Mouse (Mus musculus) hindbrain, embryonic 11.5 days (tissue): ENCODE data around the gene Pcsk6. TPM values are rescaled to one million over a fixed set of nuclear protein-coding genes. Genes with fewer than 3 reads are reported as not detected.

ENCODE experiments used
- ATAC-seq: fragments of 200-750 bp; cut with Nextera tagmentation; 2 replicates; pipeline ENCODE4 v1.8.0; 2017; ENCODE audit warnings: mild to moderate bottlenecking, moderate TSS enrichment, moderate library complexity; ENCODE audit not compliant: low FRiP score
- DNase-seq: peaks from one replicate; pipeline ENCODE4 v3.0.0-alpha.2; 2015; ENCODE audit warnings: low spot score
- H3K27ac ChIP-seq: fragments of 300-500 bp; sonication (generic); 2 replicates; pipeline ENCODE4 v1.5.1; 2014; ENCODE audit warnings: mild to moderate bottlenecking, low read depth, low read length
- H3K27me3 ChIP-seq: fragments of 300-500 bp; sonication (generic); 2 replicates; pipeline ENCODE4 v1.6.1; 2014; ENCODE audit warnings: mild to moderate bottlenecking, low read length, moderate library complexity, mixed read lengths; ENCODE audit not compliant: control insufficient read depth, insufficient read depth
- H3K36me3 ChIP-seq: fragments of 300-500 bp; sonication (generic); 2 replicates; pipeline ENCODE4 v1.6.1; 2014; ENCODE audit warnings: mild to moderate bottlenecking, low read length, moderate library complexity, mixed read lengths; ENCODE audit not compliant: control insufficient read depth, insufficient read depth
- H3K4me1 ChIP-seq: fragments of 300-500 bp; sonication (generic); replicated peaks from 2 replicates; pipeline ENCODE4 v1.6.1; 2014; ENCODE audit warnings: low read length, mixed read lengths; ENCODE audit not compliant: control insufficient read depth, insufficient read depth
- H3K4me2 ChIP-seq: fragments of 300-500 bp; sonication (generic); replicated peaks from 2 replicates; pipeline ENCODE4 v1.6.1; 2014; ENCODE audit warnings: mild to moderate bottlenecking, low read depth, low read length
- H3K4me3 ChIP-seq: fragments of 300-500 bp; sonication (generic); 2 replicates; pipeline ENCODE4 v1.5.1; 2014; ENCODE audit warnings: low read depth, low read length
- H3K9ac ChIP-seq: fragments of 300-500 bp; sonication (generic); 2 replicates; pipeline ENCODE4 v1.6.1; 2014; ENCODE audit warnings: low read depth, low read length
- H3K9me3 ChIP-seq: fragments of 300-500 bp; sonication (generic); 2 replicates; pipeline ENCODE4 v1.6.1; 2016; ENCODE audit warnings: low read length; ENCODE audit not compliant: control insufficient read depth
- WGBS: fragments of 180-500 bp; shearing (Covaris S2); extraction: QIAGEN DNeasy Blood & Tissue Kit; methylation state at CpG from one replicate; pipeline ENCODE4 v1.1.7; 2014; 5-methylcytosine and 5-hydroxymethylcytosine counted together
- polyA plus RNA-seq: library from polyadenylated mRNA; unstranded; fragments of >200 nt; fragmentation: Nextera tagmentation; extraction: Ambion mirVana; gene quantifications from 2 replicates; pipeline ENCODE4 v1.2.1, GENCODE M21; 2014

Pcsk6 gene
- polyA plus RNA-seq, 1 experiment from 2014 or later: 2.4 TPM

DNA sequence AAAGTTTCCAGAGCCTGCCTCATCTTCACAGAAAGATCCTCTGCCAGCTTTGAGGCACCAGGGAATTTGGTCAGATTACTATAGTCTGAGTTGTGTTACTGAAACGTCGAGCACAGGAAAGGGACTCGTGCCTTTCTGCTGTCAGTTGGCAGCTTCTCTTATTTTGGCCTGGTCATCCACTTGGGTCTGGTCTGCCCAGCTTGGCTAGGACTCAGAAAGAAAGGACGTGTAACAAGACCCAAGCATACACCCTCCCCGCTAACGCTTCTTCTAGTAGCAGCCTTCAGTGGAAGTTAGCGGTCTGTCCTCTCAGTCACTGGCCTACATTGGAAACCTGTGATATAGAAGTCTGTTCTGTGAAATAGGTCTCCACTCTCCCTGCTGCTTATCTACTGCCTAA is 223.0 kb downstream of the Pcsk6 start:
- H3K4me2 ChIP-seq: no peak overlapping the region
- no peaks in the 10 kb centered on the region for H3K27me3 ChIP-seq
- no peaks in the 10 kb centered on the region; the same call in 1 of the 2 replicates for H3K4me1 ChIP-seq
- no peak overlapping the region for H3K27ac ChIP-seq
- H3K4me3 ChIP-seq: no peak overlapping the region
- WGBS: 89% methylated on average over 7 of the region's 7 CpGs
- H3K36me3 ChIP-seq: peaks cover 13% of the 10 kb centered on the region; the same call in 1 of the 2 replicates
- ATAC-seq: no peak
- H3K9me3 ChIP-seq: no peaks in the 10 kb centered on the region
- no peak for DNase-seq
- H3K9ac ChIP-seq: no peak overlapping the region

DNA sequence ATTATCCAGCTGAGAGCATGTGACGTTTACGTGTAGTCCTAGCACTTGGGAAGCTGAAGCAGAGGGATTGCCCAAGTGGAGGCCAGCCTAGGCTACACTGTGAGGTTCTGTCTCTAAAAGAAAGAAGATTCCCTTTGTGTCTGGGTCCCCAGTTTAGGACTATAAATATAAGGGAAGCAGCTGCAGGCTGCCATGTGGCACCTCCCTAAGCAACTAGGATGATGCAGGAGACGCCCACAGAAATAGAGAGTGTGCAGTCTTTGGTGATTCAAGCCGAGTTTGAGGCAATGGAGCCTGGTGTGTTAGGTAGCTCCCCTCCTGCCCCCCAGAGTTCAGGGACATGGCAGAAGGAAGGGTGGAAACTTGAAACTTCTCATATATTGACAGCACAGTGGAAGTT is 226.1 kb downstream of the Pcsk6 start:
- H3K9ac ChIP-seq: no peak overlapping the region
- H3K27me3 ChIP-seq: no peaks in the 10 kb centered on the region
- ATAC-seq (no peak), DNase-seq (no peak)
- H3K4me3 ChIP-seq: no peak overlapping the region
- 91% methylated on average over 4 of the region's 4 CpGs for WGBS
- no peaks in the 10 kb centered on the region for H3K9me3 ChIP-seq
- no peak overlapping the region for H3K4me2 ChIP-seq
- no peaks in the 10 kb centered on the region for H3K4me1 ChIP-seq
- no peak overlapping the region for H3K27ac ChIP-seq
- peaks cover 17% of the 10 kb centered on the region; the same call in 1 of the 2 replicates for H3K36me3 ChIP-seq

DNA sequence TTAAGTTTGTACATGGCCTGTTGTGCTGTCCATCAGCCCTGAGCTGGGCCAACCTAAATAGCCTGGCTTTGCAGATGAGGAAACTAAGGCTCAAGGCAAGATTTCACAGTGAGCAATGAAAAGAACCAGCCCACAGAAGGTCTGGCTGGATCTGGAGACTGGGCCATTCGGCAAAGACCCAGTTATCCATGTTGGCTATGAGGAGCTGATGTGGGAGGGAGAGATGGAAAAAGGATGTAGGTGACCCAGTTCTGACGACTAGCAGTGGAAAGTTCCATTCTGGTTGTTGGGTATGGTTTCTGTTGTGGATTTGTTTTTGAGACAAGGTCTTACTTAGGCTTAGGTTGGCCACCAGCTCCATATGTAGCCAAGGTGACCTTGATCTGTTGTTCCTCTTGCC is 226.5 kb downstream of the Pcsk6 start:
- H3K4me3 ChIP-seq: no peak overlapping the region
- DNase-seq: no peak
- H3K9ac ChIP-seq: no peak overlapping the region
- no peaks in the 10 kb centered on the region for H3K27me3 ChIP-seq
- no peak overlapping the region for H3K27ac ChIP-seq
- H3K4me1 ChIP-seq: no peaks in the 10 kb centered on the region
- H3K36me3 ChIP-seq: peaks cover 17% of the 10 kb centered on the region; the same call in 1 of the 2 replicates
- ATAC-seq: no peak
- whole genome bisulfite sequencing: 80% methylated on average over 2 of the region's 2 CpGs
- no peak overlapping the region for H3K4me2 ChIP-seq
- no peaks in the 10 kb centered on the region for H3K9me3 ChIP-seq

DNA sequence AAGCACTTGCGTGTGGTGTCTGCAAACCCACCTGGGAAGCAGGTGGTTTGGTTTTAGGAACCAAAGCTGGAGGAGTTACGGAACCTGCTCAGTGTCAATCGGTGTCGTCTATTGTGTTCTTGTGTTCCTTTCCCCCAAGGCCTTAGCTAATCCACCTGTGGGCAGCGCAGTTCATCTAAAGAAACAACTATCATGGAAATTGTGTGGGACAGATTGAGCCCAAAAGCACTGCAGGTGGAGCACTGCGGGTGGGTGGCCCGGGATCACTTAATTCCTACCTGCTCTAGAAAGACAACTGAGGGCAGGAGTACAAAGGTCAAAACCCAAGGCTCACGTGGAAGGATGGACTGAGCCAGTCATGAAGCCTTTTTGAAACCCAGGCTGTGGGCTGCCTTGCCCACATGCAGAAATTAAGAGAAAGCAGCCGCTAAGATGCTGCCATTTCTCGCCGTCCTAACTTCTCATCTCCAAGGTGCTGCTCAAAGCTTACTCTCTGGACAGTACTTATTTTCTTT is 229.2 kb downstream of the Pcsk6 start:
- ATAC-seq (no peak), DNase-seq (no peak)
- H3K36me3 ChIP-seq: peaks cover 13% of the 10 kb centered on the region; the same call in 1 of the 2 replicates
- no peaks in the 10 kb centered on the region for H3K9me3 ChIP-seq
- H3K9ac ChIP-seq: no peak overlapping the region
- H3K27me3 ChIP-seq: no peaks in the 10 kb centered on the region
- WGBS: 85% methylated on average over 11 of the region's 11 CpGs
- H3K27ac ChIP-seq: no peak overlapping the region
- H3K4me2 ChIP-seq: no peak overlapping the region
- no peak overlapping the region for H3K4me3 ChIP-seq
- no peaks in the 10 kb centered on the region for H3K4me1 ChIP-seq

DNA sequence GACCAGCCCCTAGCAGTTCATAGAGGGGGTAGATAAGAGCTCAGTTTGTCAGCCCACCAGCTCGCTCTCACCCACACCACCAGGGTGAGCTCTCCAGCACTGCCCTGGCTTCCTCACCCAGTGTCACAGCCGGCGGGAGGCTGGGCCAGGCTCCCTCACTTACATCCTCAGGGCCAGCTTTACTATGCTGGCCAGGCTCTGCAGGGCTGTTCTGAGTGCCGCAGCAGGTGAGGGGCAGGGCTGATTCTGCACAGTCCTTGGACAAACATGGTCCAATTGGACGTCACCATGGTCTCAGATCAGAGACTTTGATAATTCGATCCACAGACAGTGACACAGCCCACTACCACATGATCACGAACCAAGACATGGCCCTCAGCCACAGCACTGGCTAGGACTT is 230.0 kb downstream of the Pcsk6 start:
- WGBS: 87% methylated on average over 7 of the region's 7 CpGs
- Histone ChIP-seq H3K27me3 (no peaks in the 10 kb centered on the region), H3K36me3 (peaks cover 10% of the 10 kb centered on the region; the same call in 1 of the 2 replicates), H3K4me2 (no peak overlapping the region), H3K4me3 (no peak overlapping the region), H3K27ac (no peak overlapping the region), H3K4me1 (no peaks in the 10 kb centered on the region), H3K9me3 (no peaks in the 10 kb centered on the region), H3K9ac (no peak overlapping the region)
- ATAC-seq (no peak), DNase-seq (no peak)

DNA sequence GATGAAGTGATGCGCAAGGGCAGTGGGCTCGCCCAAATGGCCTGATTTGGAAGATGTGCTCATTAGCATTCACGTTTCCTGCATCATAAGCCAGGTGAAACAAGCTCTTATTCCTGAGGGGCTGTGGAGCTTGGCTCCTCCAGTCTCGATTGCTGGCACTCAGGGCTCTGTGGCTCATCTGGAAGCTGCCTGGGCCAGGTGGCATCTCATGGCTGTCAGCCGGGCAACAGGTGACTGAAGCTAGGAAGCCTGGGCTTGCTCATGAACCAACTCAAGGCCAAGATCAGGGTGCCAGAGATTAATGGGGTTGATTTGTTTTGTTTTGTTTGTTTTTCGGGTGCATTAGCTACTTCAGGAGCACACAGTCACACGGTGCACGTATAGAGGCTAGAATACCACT is 231.1 kb downstream of the Pcsk6 start:
- no peak overlapping the region for H3K9ac ChIP-seq
- H3K4me1 ChIP-seq: no peaks in the 10 kb centered on the region
- H3K27ac ChIP-seq: no peak overlapping the region
- DNase-seq (no peak), ATAC-seq (no peak)
- no peaks in the 10 kb centered on the region for H3K27me3 ChIP-seq
- no peak overlapping the region for H3K4me2 ChIP-seq
- no peaks in the 10 kb centered on the region for H3K9me3 ChIP-seq
- no peak overlapping the region for H3K4me3 ChIP-seq
- 91% methylated on average over 8 of the region's 8 CpGs for WGBS
- peaks cover 7% of the 10 kb centered on the region; the same call in 1 of the 2 replicates for H3K36me3 ChIP-seq

DNA sequence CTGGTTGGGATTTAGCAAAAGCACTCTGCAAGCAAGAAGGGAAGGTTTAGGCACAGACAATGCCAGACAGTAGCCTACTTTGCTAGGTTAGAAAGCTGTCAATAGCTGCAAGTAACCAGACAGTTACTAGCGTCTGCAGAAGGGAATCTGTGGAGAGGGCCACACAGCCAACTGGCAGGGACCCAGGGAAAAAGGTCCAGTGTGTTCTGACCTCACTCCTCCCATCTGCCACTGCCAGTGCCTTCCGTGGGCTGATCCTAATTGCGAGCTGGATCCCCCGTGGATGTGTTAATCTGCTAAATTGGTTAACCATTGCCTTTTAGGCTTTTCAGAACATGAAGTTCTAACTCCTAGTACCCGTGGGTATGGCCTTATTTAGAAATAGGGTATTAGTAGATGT is 232.6 kb downstream of the Pcsk6 start:
- DNase-seq (no peak), ATAC-seq (no peak)
- Histone ChIP-seq H3K4me2 (no peak overlapping the region), H3K4me3 (no peak overlapping the region), H3K9me3 (no peaks in the 10 kb centered on the region), H3K27ac (no peak overlapping the region), H3K9ac (no peak overlapping the region), H3K36me3 (peaks cover 4% of the 10 kb centered on the region; the same call in 1 of the 2 replicates), H3K4me1 (no peaks in the 10 kb centered on the region), H3K27me3 (no peaks in the 10 kb centered on the region)
- 81% methylated on average over 5 of the region's 5 CpGs for WGBS

DNA sequence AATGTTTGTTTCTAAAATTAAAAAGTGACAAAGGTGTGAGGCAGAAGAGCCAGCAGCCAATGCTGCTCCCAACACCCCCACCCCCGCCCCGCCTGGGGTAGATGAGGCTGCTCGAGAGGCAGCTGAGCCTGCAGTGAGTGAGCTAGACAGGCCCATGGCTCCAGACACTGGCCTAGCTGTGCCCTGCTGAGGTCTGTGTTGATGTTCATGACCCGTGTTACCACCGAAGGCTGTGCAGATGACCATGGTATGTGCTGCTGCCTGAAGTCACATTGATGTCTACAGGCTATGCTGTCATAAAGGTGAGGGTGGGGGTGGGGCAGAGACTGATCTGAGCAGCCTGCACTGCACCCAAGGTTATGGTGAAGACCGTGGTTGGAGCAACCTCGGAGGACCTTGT is 237.3 kb downstream of the Pcsk6 start:
- Histone ChIP-seq H3K9me3 (no peaks in the 10 kb centered on the region), H3K4me1 (no peaks in the 10 kb centered on the region), H3K27ac (no peak overlapping the region), H3K4me3 (no peak overlapping the region), H3K27me3 (no peaks in the 10 kb centered on the region), H3K4me2 (no peak overlapping the region), H3K36me3 (no peaks in the 10 kb centered on the region), H3K9ac (no peak overlapping the region)
- ATAC-seq: no peak
- WGBS: 84% methylated on average over 7 of the region's 7 CpGs
- DNase-seq: no peak
